Mouse (Mus musculus) small intestine, adult 2 months (tissue): ENCODE results near the gene Mast4. TPM values are rescaled to one million over a fixed set of nuclear protein-coding genes. Genes with fewer than 3 reads are reported as not detected.

Experiments used
- H3K27ac ChIP-seq: fragments of 200-500 bp; 2 replicates; pipeline ENCODE4 v1.5.1; 2012; ENCODE audit warnings: low read depth, low read length, control low read depth, inconsistent platforms; ENCODE audit not compliant: insufficient read depth
- H3K27me3 ChIP-seq: fragments of 200-500 bp; 2 replicates; pipeline ENCODE4 v1.6.1; 2012; ENCODE audit warnings: mild to moderate bottlenecking, moderate library complexity, low read length, inconsistent platforms; ENCODE audit not compliant: control insufficient read depth, insufficient read depth
- H3K36me3 ChIP-seq: fragments of 200-500 bp; 2 replicates; pipeline ENCODE4 v1.6.1; 2012; ENCODE audit warnings: mild to moderate bottlenecking, low read length, control low read depth, inconsistent platforms; ENCODE audit not compliant: control insufficient read depth, insufficient read depth
- H3K4me1 ChIP-seq: fragments of 200-500 bp; 2 replicates; pipeline ENCODE4 v1.6.1; 2012; ENCODE audit warnings: low read length, inconsistent platforms, mixed read lengths; ENCODE audit not compliant: control insufficient read depth, insufficient read depth, insufficient read length
- H3K4me3 ChIP-seq: fragments of 200-500 bp; 2 replicates; pipeline ENCODE4 v1.5.1; 2012; ENCODE audit warnings: low read depth, mild to moderate bottlenecking, control low read depth, inconsistent platforms, low read length, moderate library complexity
- CTCF ChIP-seq: fragments of 200-500 bp; IDR thresholded peaks from 2 replicates; pipeline ENCODE4 v1.5.1; 2012; ENCODE audit warnings: low read depth, mild to moderate bottlenecking, control low read depth, inconsistent platforms, low read length, moderate library complexity, mixed read lengths; ENCODE audit not compliant: insufficient replicate concordance, insufficient read length; ENCODE audit errors: extremely low read depth
- POLR2A ChIP-seq: fragments of 200-500 bp; IDR thresholded peaks from 2 replicates; pipeline ENCODE4 v1.6.1; 2012; ENCODE audit warnings: low read depth, mild to moderate bottlenecking, control low read depth, inconsistent platforms, low read length, moderate library complexity
- WGBS: fragments of 180-500 bp; shearing (Covaris S2); methylation state at CpG from one replicate; pipeline ENCODE4 v1.1.7; 2018; 5-methylcytosine and 5-hydroxymethylcytosine counted together
- polyA plus RNA-seq: library from polyadenylated mRNA; depleted of rRNA; stranded (reverse); fragments of >200 nt; gene quantifications from 2 replicates; pipeline ENCODE4 v1.2.3, GENCODE M21; 2012

The Mast4 gene
- polyA plus RNA-seq, 1 experiment = 5.3 TPM

DNA sequence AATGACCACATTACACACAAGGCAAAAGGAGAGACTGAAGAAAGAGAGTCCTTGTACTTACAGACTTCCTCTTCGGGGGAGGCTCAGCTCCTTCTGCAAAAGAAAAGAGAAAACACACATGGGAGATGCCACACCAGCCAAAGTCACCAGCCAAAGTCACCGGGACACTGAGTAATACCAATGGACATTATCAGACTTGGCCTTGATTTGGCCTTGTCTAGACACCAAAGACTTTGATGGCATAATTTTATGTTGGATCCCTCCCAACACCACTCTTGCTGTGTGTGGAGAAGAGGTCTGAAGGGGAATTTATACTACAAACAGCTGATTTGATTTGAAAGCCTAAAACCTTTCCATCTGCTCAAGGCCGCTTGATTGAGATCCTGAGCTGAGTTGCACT, 308.8 kb downstream of the Mast4 start:
- Histone ChIP-seq H3K27ac (no peak overlapping the region), H3K4me1 (no peaks in the 10 kb centered on the region), H3K36me3 (no peaks in the 10 kb centered on the region), H3K4me3 (no peak overlapping the region), H3K27me3 (no peaks in the 10 kb centered on the region)
- TF ChIP-seq POLR2A (no peak), CTCF (no peak)
- WGBS = 77% methylated on average over 3 of the region's 3 CpGs

DNA sequence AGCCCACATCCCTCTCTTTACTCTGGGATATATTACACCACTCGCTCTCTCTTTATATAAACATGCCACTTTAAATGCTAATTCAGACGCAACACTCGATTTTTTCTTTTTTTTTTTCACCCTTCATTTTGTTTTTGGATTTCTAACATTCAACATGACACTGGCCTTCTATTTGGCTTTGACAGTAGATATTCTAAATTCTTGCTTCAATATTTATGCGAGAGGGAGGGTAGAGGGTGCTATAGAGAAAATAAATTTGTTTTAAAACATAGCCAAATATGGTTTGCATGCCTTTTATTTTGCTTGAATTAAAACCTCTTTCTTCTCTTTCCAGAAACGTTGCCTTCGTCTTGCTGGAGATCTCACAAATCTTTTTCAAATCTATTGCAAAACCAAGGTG, 315.8 kb downstream of the Mast4 start:
- WGBS = 73% methylated on average over 6 of the region's 6 CpGs

DNA sequence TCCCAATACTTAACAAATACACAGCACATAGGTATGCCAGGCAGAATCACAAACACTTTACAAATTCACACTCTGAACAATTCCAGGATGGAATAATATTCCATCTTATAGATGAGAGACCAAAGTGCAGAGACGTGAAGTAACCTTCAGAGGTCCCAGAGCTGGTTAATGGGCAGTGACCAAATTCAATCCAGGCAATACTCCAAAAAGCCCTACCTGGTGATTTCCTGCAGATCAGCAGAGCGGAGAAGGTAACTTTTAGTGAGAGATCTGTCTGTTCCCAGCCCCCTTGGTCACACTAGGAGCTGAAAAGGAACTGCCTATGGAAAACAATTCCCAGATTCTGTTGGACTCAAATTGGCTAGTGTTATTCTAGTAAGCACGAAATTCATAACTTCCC, 316.6 kb downstream of the Mast4 start:
- Histone ChIP-seq H3K36me3 (no peaks in the 10 kb centered on the region), H3K27me3 (no peaks in the 10 kb centered on the region), H3K27ac (no peak overlapping the region), H3K4me3 (no peak overlapping the region), H3K4me1 (no peaks in the 10 kb centered on the region)
- TF ChIP-seq CTCF (no peak), POLR2A (no peak)
- 85% methylated on average over 3 of the region's 3 CpGs for WGBS

More for the DNA sequence above, 315.8 kb downstream of the Mast4 start:
- no peaks in the 10 kb centered on the region for H3K27me3 ChIP-seq
- no peak overlapping the region for H3K27ac ChIP-seq
- no peaks in the 10 kb centered on the region for H3K36me3 ChIP-seq
- TF ChIP-seq POLR2A = no peak
- TF ChIP-seq CTCF = no peak
- H3K4me3 ChIP-seq = no peak overlapping the region
- H3K4me1 ChIP-seq = no peaks in the 10 kb centered on the region

DNA sequence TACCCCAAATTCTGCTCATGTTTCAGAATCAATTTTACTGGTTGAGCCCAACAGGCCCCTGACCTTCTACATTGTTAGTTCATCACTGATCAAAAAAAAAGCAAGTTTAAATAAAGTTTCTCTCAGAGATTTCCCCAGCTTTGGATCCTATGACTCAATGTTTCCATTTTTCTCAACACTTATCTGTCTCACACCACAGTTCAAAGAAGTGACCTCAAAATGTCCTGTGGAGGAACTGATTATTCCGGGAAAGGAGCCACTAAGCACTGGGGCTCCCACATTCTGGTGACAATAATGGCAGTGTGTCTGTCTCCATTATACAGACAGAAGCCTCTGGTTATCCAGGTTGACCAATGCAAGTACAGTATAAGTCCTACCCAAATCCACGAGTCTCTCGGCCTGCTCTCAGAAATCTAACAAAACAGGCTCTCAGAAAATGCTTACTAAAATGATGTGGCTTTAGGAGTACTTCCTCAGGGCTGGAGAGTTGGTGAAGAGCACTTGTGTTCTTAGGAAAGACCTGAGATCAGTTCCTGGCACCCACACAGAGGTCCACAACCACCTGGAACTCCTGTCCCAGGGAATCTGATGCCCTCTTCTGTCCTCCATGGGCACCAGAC, 319.1 kb downstream of the Mast4 start:
- no peaks in the 10 kb centered on the region for H3K36me3 ChIP-seq
- 86% methylated on average over 3 of the region's 3 CpGs for WGBS
- H3K27me3 ChIP-seq = no peaks in the 10 kb centered on the region; the same call in 1 of the 2 replicates
- no peak overlapping the region for H3K27ac ChIP-seq
- H3K4me1 ChIP-seq = no peaks in the 10 kb centered on the region
- H3K4me3 ChIP-seq = no peak overlapping the region
- TF ChIP-seq POLR2A (no peak), CTCF (no peak)

DNA sequence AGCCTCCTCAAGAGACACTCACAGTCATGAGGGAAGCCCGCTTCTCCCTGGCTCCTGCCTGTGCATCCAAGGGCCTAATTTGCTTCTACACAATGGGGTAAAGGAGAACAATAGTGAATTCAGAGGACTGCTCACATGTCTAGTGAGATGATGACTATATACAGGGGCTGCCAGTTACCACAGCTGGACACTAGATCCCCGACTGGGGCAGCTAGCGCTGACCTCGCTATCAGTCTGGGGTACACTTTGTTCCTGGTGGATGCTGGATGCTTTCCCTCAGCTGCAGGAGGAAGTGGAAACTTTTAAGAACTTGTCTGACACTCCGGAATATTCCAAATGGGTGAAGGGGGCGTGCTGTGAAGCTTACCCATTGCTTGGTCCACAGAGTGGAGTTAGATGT, 319.7 kb downstream of the Mast4 start:
- H3K4me3 ChIP-seq = no peak overlapping the region
- no peak overlapping the region for H3K27ac ChIP-seq
- no peaks in the 10 kb centered on the region; the same call in 1 of the 2 replicates for H3K27me3 ChIP-seq
- H3K36me3 ChIP-seq = no peaks in the 10 kb centered on the region
- H3K4me1 ChIP-seq = no peaks in the 10 kb centered on the region
- no peak for TF ChIP-seq CTCF
- no peak for TF ChIP-seq POLR2A
- WGBS = 87% methylated on average over 6 of the region's 6 CpGs

DNA sequence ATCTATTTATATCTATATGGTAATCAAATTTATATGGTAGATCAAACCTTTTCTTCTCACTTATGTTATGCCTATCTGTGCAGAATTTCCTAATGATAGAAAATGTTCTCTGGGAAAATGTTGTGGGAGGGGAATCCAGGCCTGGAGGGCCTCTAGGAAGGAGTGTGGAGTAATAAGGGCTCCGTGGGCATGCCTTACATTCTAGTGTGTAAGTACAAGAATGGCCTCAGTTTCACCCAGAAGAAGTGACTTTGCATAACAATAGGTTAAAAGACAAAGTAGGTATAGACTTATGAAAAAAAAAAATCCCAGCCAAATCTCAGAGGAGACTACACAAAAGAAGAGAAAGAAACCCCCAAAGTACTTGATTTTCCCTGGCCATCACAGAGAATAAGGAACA, 320.1 kb downstream of the Mast4 start:
- H3K4me1 ChIP-seq = no peaks in the 10 kb centered on the region
- no peaks in the 10 kb centered on the region for H3K36me3 ChIP-seq
- H3K4me3 ChIP-seq = no peak overlapping the region
- H3K27me3 ChIP-seq = no peaks in the 10 kb centered on the region; the same call in 1 of the 2 replicates
- 76% methylated on average over 1 of the region's 1 CpGs for WGBS
- no peak overlapping the region for H3K27ac ChIP-seq
- no peak for TF ChIP-seq POLR2A
- no peak for TF ChIP-seq CTCF

DNA sequence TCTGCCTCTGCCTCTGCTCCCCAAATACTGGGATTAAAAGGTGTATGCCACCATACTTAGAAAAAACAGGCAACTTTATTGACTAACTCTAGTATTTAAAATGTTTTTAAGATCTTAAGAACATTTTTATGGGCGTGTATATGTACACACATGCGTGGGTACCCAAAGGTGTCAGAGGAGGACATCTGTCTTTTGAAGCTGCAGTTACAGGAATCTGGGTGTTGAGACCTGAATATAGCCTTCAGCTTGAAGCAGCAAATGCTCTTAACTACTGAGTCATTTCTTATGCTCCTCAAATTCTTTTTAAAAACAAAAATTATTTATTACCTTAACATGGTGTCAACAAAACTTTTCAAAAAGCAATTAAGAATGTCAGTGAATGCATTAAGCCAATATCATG, 329.1 kb downstream of the Mast4 start:
- no peaks in the 10 kb centered on the region for H3K4me1 ChIP-seq
- no peak overlapping the region for H3K27ac ChIP-seq
- H3K36me3 ChIP-seq = no peaks in the 10 kb centered on the region
- no peak overlapping the region for H3K4me3 ChIP-seq
- 62% methylated on average over 2 of the region's 2 CpGs for WGBS
- TF ChIP-seq POLR2A (no peak), CTCF (no peak)
- H3K27me3 ChIP-seq = no peaks in the 10 kb centered on the region
